Mouse (Mus musculus): ENCODE results near the gene Scube1. TPM values are rescaled to one million over a fixed set of nuclear protein-coding genes. Genes with fewer than 3 reads are reported as not detected.

Gene Scube1
- total and polyA plus RNA-seq, 3 experiments, result not detected

DNA sequence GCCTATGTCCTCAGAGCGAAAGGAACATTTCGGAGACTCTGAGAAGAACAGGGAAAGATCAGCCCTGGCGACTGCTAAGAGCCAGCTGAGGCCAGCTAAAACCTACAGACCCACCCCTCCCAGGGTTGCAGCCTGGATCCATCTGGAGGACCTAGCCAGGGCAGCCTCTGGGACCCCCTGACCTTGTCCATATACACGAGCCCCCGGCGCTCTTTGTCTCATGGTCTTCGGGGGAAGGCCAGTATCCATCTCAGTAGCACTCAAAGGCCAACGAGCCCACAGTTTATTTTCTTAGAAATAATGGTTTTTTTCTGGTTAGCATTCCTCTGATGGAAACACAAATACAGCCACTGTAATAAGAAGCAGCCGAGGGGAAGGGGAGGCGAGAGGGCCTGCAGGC, 12.0 kb downstream of the Scube1 start:
- H3K9me3 ChIP-seq (replicated peaks; ENCODE audit: insufficient read depth, low read length), result no peaks in the 10 kb centered on the region
- no peak overlapping the region for H3K9ac ChIP-seq (ENCODE audit: control insufficient read depth, low read depth, low read length, poor library complexity, severe bottlenecking)
- no peak overlapping the region for H3K27ac ChIP-seq (ENCODE audit: control insufficient read depth, low read depth, low read length)
- H3K4me1 ChIP-seq (ENCODE audit: control insufficient read depth in 1 of 2, insufficient read depth in 2 of 2, low read length in 2 of 2), result no peaks in the 10 kb centered on the region
- no peak for TF ChIP-seq EP300 (IDR thresholded peaks at IDR 0.05; ENCODE audit: low read depth in 1 of 2, low read length in 2 of 2)
- no peaks in the 10 kb centered on the region for H3K27me3 ChIP-seq (ENCODE audit: control insufficient read depth in 1 of 2, insufficient read depth in 2 of 2, low read length in 2 of 2)
- no peaks in the 10 kb centered on the region for H3K79me2 ChIP-seq (ENCODE audit: control insufficient read depth, insufficient read depth, low read length, poor library complexity)
- DNase-seq (ENCODE audit: low read depth, low spot score), result no peak
- no peak overlapping the region for H3K4me3 ChIP-seq (ENCODE audit: control insufficient read depth in 1 of 2, insufficient read depth in 1 of 2, low read depth in 2 of 2, low read length in 2 of 2)
- H3K36me3 ChIP-seq (ENCODE audit: control insufficient read depth in 1 of 2, insufficient read depth in 2 of 2, low read length in 2 of 2), result no peaks in the 10 kb centered on the region

DNA sequence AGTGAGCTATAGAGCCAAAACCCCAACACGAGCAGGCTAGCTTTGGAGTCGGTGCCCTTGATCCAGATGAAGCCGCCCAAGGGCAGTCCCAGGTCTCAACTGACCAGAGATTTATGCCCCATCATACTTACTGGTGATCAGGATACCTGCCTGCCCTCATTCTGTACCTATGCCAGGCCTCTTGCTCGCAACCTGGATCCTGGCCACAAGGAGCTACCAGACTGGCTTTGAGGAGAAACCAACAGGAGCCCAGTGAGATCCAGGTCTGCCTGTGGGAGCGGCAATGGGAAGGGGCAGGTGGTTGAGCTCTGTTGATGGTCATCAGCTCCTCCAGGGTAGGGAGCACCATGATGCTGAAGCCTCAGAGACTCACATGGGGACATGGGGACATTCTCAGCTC, 12.5 kb downstream of the Scube1 start:
- no peaks in the 10 kb centered on the region for H3K79me2 ChIP-seq (ENCODE audit: control insufficient read depth, insufficient read depth, low read length, poor library complexity)
- no peaks in the 10 kb centered on the region for H3K9me3 ChIP-seq (replicated peaks; ENCODE audit: insufficient read depth, low read length)
- DNase-seq (ENCODE audit: low read depth, low spot score), result no peak
- no peak overlapping the region for H3K9ac ChIP-seq (ENCODE audit: control insufficient read depth, low read depth, low read length, poor library complexity, severe bottlenecking)
- no peak overlapping the region for H3K4me3 ChIP-seq (ENCODE audit: control insufficient read depth in 1 of 2, insufficient read depth in 1 of 2, low read depth in 2 of 2, low read length in 2 of 2)
- no peaks in the 10 kb centered on the region for H3K27me3 ChIP-seq (ENCODE audit: control insufficient read depth in 1 of 2, insufficient read depth in 2 of 2, low read length in 2 of 2)
- no peak overlapping the region for H3K27ac ChIP-seq (ENCODE audit: control insufficient read depth, low read depth, low read length)
- TF ChIP-seq CHD2 (IDR thresholded peaks at IDR 0.05; ENCODE audit: low read length), result no peak
- TF ChIP-seq RCOR1 (IDR thresholded peaks at IDR 0.05; ENCODE audit: low read depth, low read length), result no peak
- no peak for TF ChIP-seq MAZ (IDR thresholded peaks at IDR 0.05; ENCODE audit: low read depth, low read length)
- TF ChIP-seq TBP (IDR thresholded peaks at IDR 0.05; ENCODE audit: low read depth, low read length), result no peak
- TF ChIP-seq UBTF (IDR thresholded peaks at IDR 0.05; ENCODE audit: borderline replicate concordance, insufficient read depth, low read depth, low read length), result no peak
- no peak for TF ChIP-seq NELFE (IDR thresholded peaks at IDR 0.05; ENCODE audit: low read depth, low read length)
- TF ChIP-seq MXI1 (IDR thresholded peaks at IDR 0.05; ENCODE audit: low read depth, low read length), result no peak
- no peak for TF ChIP-seq SMC3 (IDR thresholded peaks at IDR 0.05; ENCODE audit: low read depth, low read length)
- no peak for TF ChIP-seq ZNF384 (IDR thresholded peaks at IDR 0.05; ENCODE audit: low read depth, low read length)
- TF ChIP-seq JUND (IDR thresholded peaks at IDR 0.05; ENCODE audit: low read depth, low read length), result no peak
- TF ChIP-seq HCFC1 (IDR thresholded peaks at IDR 0.05; ENCODE audit: low read depth, low read length), result no peak
- no peak for TF ChIP-seq NRF1 (IDR thresholded peaks at IDR 0.05; ENCODE audit: insufficient read depth, low read depth, low read length, poor library complexity, severe bottlenecking)
- no peak for TF ChIP-seq ZMIZ1 (IDR thresholded peaks at IDR 0.05; ENCODE audit: low read depth, low read length)
- TF ChIP-seq SIN3A (IDR thresholded peaks at IDR 0.05; ENCODE audit: low read length), result no peak
- TF ChIP-seq ZC3H11A (IDR thresholded peaks at IDR 0.05; ENCODE audit: low read depth, low read length), result no peak
- no peak for TF ChIP-seq USF1 (IDR thresholded peaks at IDR 0.05; ENCODE audit: low read depth, low read length)
- no peak for TF ChIP-seq MYC (IDR thresholded peaks at IDR 0.05; ENCODE audit: low read depth, low read length)
- no peaks in the 10 kb centered on the region for H3K36me3 ChIP-seq (ENCODE audit: control insufficient read depth in 1 of 2, insufficient read depth in 2 of 2, low read length in 2 of 2)
- H3K4me1 ChIP-seq (ENCODE audit: control insufficient read depth in 1 of 2, insufficient read depth in 2 of 2, low read length in 2 of 2), result no peaks in the 10 kb centered on the region
